Mouse (Mus musculus): ENCODE measurements around the gene Ptprd. TPM values are rescaled to one million over a fixed set of nuclear protein-coding genes. Genes with fewer than 3 reads are reported as not detected.

Gene Ptprd
- polyA plus RNA-seq, 1 experiment = 1.2 TPM

DNA sequence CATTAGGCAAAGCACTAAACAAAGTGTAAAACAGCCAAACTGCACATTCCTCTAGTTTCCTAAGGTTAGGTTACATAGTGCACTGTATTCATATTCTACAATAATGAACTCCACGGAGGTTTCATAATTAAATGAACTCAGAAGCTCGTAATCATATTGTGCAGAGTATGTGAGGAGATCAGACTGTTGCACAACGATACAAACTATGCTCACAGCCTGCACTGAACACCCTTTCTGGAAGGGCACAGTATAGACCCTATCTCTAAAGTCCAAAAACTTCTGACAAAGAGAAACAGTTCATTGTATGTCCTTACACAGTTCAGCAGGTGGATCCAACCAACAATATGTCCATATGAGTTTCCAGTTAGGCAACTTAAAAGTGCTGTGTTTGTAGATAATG lies 1844.5 kb downstream of the Ptprd start:
- Histone ChIP-seq H3ac (ENCODE audit: control insufficient read depth, insufficient read length, low read depth) (no peak overlapping the region), H3K4me3 (ENCODE audit: insufficient read depth, poor library complexity, severe bottlenecking) (no peak overlapping the region), H3K27me3 (ENCODE audit: control insufficient read depth, insufficient read depth, insufficient read length) (no peaks in the 10 kb centered on the region), H3K36me3 (ENCODE audit: control insufficient read depth, insufficient read depth) (no peaks in the 10 kb centered on the region), H3K79me2 (ENCODE audit: control insufficient read depth, insufficient read depth) (no peaks in the 10 kb centered on the region), H3K79me3 (ENCODE audit: low read depth) (no peaks in the 10 kb centered on the region)
- TF ChIP-seq USF1 (IDR thresholded peaks at IDR 0.05; ENCODE audit: low read depth) = no peak
- TF ChIP-seq MAX (IDR thresholded peaks at IDR 0.05) = no peak
- TF ChIP-seq MYOD1 (IDR thresholded peaks at IDR 0.05; ENCODE audit: control insufficient read depth, insufficient read length, low read depth) = no peak
- no peak for TF ChIP-seq CEBPB (IDR thresholded peaks at IDR 0.05; ENCODE audit: low read depth)
- TF ChIP-seq FOSL1 (IDR thresholded peaks at IDR 0.05; ENCODE audit: insufficient read depth, low read length, poor library complexity, severe bottlenecking) = no peak
- TF ChIP-seq MYOG (IDR thresholded peaks at IDR 0.05; ENCODE audit: control insufficient read depth, extremely low read depth, insufficient read length) = no peak
- no peak for TF ChIP-seq CTCF (IDR thresholded peaks at IDR 0.05; ENCODE audit: control insufficient read depth, insufficient read depth, insufficient read length)

DNA sequence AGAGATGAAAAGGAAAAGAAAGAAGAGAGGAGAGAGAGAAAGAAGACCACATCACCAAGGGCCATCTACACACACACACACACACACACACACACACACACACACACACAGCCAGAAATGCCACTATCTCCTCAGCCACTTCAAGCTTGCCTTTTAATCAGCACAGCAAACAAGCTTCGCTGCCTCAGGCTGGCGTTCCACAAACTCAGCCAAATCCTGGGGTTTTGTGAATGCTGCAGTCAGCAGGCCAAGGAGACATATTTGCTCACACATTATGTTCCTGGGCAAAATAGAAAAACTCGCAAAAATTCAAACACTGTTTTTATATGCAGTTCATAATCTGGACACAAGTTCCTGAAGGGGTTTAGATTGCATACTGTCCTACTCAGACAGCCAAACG lies 1845.9 kb downstream of the Ptprd start:
- Histone ChIP-seq H3ac (ENCODE audit: control insufficient read depth, insufficient read length, low read depth) (no peak overlapping the region), H3K79me2 (ENCODE audit: control insufficient read depth, insufficient read depth) (no peaks in the 10 kb centered on the region), H3K4me3 (ENCODE audit: insufficient read depth, poor library complexity, severe bottlenecking) (no peak overlapping the region), H3K79me3 (ENCODE audit: low read depth) (no peaks in the 10 kb centered on the region), H3K27me3 (ENCODE audit: control insufficient read depth, insufficient read depth, insufficient read length) (no peaks in the 10 kb centered on the region), H3K36me3 (ENCODE audit: control insufficient read depth, insufficient read depth) (no peaks in the 10 kb centered on the region)
- no peak for TF ChIP-seq USF1 (IDR thresholded peaks at IDR 0.05; ENCODE audit: low read depth)
- no peak for TF ChIP-seq MYOD1 (IDR thresholded peaks at IDR 0.05; ENCODE audit: control insufficient read depth, insufficient read length, low read depth)

DNA sequence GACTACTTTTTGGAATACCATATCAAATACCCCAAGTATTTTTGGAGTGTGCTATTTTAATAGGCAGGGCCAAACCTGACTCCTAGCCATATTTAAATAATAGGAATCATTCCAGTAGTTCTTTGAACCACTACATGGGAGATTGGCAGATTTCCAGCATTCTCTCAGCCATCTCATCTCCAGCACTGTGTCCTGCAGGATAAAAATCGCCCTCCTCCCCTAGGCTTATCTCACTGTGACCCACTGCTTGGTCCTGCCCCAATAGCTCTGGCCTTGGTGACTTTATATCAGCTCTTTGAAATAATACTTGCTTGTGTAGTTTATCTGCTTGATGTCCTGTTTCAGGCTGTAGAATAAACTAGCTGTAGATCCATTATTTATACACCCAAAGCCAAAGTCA lies 1850.2 kb downstream of the Ptprd start:
- Histone ChIP-seq H3K79me2 (ENCODE audit: control insufficient read depth, insufficient read depth) (no peaks in the 10 kb centered on the region), H3ac (ENCODE audit: control insufficient read depth, insufficient read length, low read depth) (no peak overlapping the region)
- TF ChIP-seq MYOD1 (IDR thresholded peaks at IDR 0.05; ENCODE audit: control insufficient read depth, insufficient read length, low read depth) (no peak), CEBPB (IDR thresholded peaks at IDR 0.05; ENCODE audit: low read depth) (no peak), USF1 (IDR thresholded peaks at IDR 0.05; ENCODE audit: low read depth) (no peak), MAX (IDR thresholded peaks at IDR 0.05) (no peak), FOSL1 (IDR thresholded peaks at IDR 0.05; ENCODE audit: insufficient read depth, low read length, poor library complexity, severe bottlenecking) (no peak), CTCF (IDR thresholded peaks at IDR 0.05; ENCODE audit: control insufficient read depth, insufficient read depth, insufficient read length) (no peak), MYOG (IDR thresholded peaks at IDR 0.05; ENCODE audit: control insufficient read depth, extremely low read depth, insufficient read length) (no peak)

DNA sequence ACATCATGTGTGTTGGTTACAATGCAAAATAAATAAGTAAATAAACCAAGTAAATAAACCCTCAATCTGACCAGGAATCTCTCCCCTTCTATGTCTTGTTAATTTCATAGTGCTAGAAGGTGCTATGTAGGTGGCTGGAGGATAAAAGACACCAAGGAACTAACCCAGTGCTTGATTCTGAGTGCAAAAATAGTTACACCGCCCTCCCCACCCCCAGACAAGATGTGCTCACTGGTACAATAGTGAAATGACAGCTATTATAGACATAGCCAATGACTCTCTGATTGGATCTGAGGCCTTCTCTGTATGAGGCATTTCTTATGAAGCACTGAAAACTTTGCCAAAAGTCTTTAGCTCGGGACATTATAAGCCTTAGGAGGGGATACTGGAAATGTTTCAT lies 1857.6 kb downstream of the Ptprd start:
- TF ChIP-seq USF1 (IDR thresholded peaks at IDR 0.05; ENCODE audit: low read depth) (no peak), MAX (IDR thresholded peaks at IDR 0.05) (no peak), CTCF (IDR thresholded peaks at IDR 0.05; ENCODE audit: control insufficient read depth, insufficient read depth, insufficient read length) (no peak), MYOG (IDR thresholded peaks at IDR 0.05; ENCODE audit: control insufficient read depth, extremely low read depth, insufficient read length) (no peak), MYOD1 (IDR thresholded peaks at IDR 0.05; ENCODE audit: control insufficient read depth, insufficient read length, low read depth) (no peak), CEBPB (IDR thresholded peaks at IDR 0.05; ENCODE audit: low read depth) (no peak), FOSL1 (IDR thresholded peaks at IDR 0.05; ENCODE audit: insufficient read depth, low read length, poor library complexity, severe bottlenecking) (no peak)
- no peak overlapping the region for H3K4me3 ChIP-seq (ENCODE audit: insufficient read depth, poor library complexity, severe bottlenecking)
- H3K27me3 ChIP-seq (ENCODE audit: control insufficient read depth, insufficient read depth, insufficient read length) = no peaks in the 10 kb centered on the region
- H3K79me3 ChIP-seq (ENCODE audit: low read depth) = no peaks in the 10 kb centered on the region
- H3K36me3 ChIP-seq (ENCODE audit: control insufficient read depth, insufficient read depth) = no peaks in the 10 kb centered on the region
- no peaks in the 10 kb centered on the region for H3K79me2 ChIP-seq (ENCODE audit: control insufficient read depth, insufficient read depth)
- no peak overlapping the region for H3ac ChIP-seq (ENCODE audit: control insufficient read depth, insufficient read length, low read depth)

More for the DNA sequence above, 1850.2 kb downstream of the Ptprd start:
- H3K36me3 ChIP-seq (ENCODE audit: control insufficient read depth, insufficient read depth) = no peaks in the 10 kb centered on the region
- no peaks in the 10 kb centered on the region for H3K27me3 ChIP-seq (ENCODE audit: control insufficient read depth, insufficient read depth, insufficient read length)
- no peaks in the 10 kb centered on the region for H3K79me3 ChIP-seq (ENCODE audit: low read depth)
- no peak overlapping the region for H3K4me3 ChIP-seq (ENCODE audit: insufficient read depth, poor library complexity, severe bottlenecking)

DNA sequence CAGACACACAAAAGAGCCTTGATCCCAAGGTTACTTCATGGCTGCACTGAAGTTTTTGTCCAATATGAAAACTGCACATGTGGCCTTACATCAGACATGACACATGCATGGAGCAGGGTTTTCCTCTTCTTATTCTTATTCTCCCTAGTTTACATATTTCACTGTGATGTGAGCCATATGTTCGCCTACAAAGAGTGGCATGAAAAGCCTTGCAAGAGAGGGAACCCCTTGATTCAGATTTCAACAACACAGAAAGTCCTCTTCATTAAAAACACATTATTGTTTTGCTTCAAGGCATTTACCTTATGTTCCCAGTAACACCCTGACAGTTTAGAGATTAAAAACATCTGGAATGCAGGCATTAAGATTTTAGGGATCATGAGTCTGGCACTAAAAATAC lies 1859.3 kb downstream of the Ptprd start:
- H3K79me3 ChIP-seq (ENCODE audit: low read depth) = no peaks in the 10 kb centered on the region
- H3K27me3 ChIP-seq (ENCODE audit: control insufficient read depth, insufficient read depth, insufficient read length) = no peaks in the 10 kb centered on the region
- no peak overlapping the region for H3ac ChIP-seq (ENCODE audit: control insufficient read depth, insufficient read length, low read depth)
- H3K36me3 ChIP-seq (ENCODE audit: control insufficient read depth, insufficient read depth) = no peaks in the 10 kb centered on the region
- TF ChIP-seq FOSL1 (IDR thresholded peaks at IDR 0.05; ENCODE audit: insufficient read depth, low read length, poor library complexity, severe bottlenecking) (no peak), USF1 (IDR thresholded peaks at IDR 0.05; ENCODE audit: low read depth) (no peak), MYOG (IDR thresholded peaks at IDR 0.05; ENCODE audit: control insufficient read depth, extremely low read depth, insufficient read length) (no peak), CEBPB (IDR thresholded peaks at IDR 0.05; ENCODE audit: low read depth) (no peak), CTCF (IDR thresholded peaks at IDR 0.05; ENCODE audit: control insufficient read depth, insufficient read depth, insufficient read length) (no peak)
- H3K4me3 ChIP-seq (ENCODE audit: insufficient read depth, poor library complexity, severe bottlenecking) = no peak overlapping the region
- H3K79me2 ChIP-seq (ENCODE audit: control insufficient read depth, insufficient read depth) = no peaks in the 10 kb centered on the region

DNA sequence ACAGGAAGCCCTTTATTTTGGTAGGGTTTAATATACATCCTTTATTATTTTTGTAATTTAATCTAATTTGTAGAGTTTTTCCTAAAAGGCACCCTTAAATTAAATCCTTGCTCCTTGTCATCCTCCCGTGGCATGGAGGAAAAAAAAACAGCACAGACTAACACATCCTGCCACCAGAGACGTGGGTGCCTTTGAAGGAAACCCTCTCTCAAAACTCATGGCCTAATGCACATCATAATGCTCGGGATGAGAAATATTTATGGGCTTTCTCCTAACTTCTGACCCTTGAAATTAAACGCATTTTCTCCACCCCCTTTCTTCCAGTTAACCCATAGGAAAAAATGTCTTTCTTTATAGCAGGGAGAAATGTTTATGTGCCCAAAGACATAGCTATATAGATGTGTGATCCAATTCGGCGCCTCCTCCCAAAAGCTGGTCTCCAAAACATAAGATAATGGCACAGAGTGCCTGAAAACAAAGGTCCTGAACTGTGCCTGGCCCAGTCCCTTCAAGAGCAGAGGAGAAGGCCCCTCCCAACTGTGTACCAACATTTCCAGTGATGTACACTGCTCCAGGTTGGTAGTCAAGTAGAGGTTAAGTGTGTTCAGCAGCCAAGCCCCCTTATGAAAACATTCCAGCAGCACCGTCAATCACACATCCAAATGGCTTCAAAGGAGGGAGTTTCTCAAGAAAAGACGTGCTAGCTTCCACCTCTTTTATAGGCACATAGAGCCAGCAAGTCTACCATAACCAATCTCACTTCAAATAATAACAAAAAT lies 1860.4 kb downstream of the Ptprd start:
- TF ChIP-seq MAX (IDR thresholded peaks at IDR 0.05) (no peak), CTCF (IDR thresholded peaks at IDR 0.05; ENCODE audit: control insufficient read depth, insufficient read depth, insufficient read length) (no peak), MYOD1 (IDR thresholded peaks at IDR 0.05; ENCODE audit: control insufficient read depth, insufficient read length, low read depth) (no peak), USF1 (IDR thresholded peaks at IDR 0.05; ENCODE audit: low read depth) (no peak), CEBPB (IDR thresholded peaks at IDR 0.05; ENCODE audit: low read depth) (no peak), FOSL1 (IDR thresholded peaks at IDR 0.05; ENCODE audit: insufficient read depth, low read length, poor library complexity, severe bottlenecking) (no peak), MYOG (IDR thresholded peaks at IDR 0.05; ENCODE audit: control insufficient read depth, extremely low read depth, insufficient read length) (no peak)
- no peak overlapping the region for H3ac ChIP-seq (ENCODE audit: control insufficient read depth, insufficient read length, low read depth)
- H3K36me3 ChIP-seq (ENCODE audit: control insufficient read depth, insufficient read depth) = no peaks in the 10 kb centered on the region
- H3K27me3 ChIP-seq (ENCODE audit: control insufficient read depth, insufficient read depth, insufficient read length) = no peaks in the 10 kb centered on the region
- H3K4me3 ChIP-seq (ENCODE audit: insufficient read depth, poor library complexity, severe bottlenecking) = no peak overlapping the region
- no peaks in the 10 kb centered on the region for H3K79me3 ChIP-seq (ENCODE audit: low read depth)
- H3K79me2 ChIP-seq (ENCODE audit: control insufficient read depth, insufficient read depth) = no peaks in the 10 kb centered on the region
